In genomic region chr19:29470652-29471051, GRCm38 (mm10) we compare ENCODE assay signal across 7 mouse cellular contexts. TPM values are rescaled to one million over a fixed set of nuclear protein-coding genes. Genes with fewer than 3 reads are reported as not detected.
DNase-seq lines count a peak whose midpoint lies in the region; ATAC-seq lines count a peak whose summit lies in the region.

No protein-coding gene starts in this region.

- H3K4me1 ChIP-seq in heart, embryonic 13.5 days, result peaks cover 52% of the 10 kb centered on the region

- H3K27ac ChIP-seq in heart, embryonic 13.5 days (replicated peaks), result peak overlapping the region; percentile 88

- 16% methylated on average over 4 of the region's 4 CpGs for WGBS in heart, embryonic 13.5 days

- no peaks in the 10 kb centered on the region for H3K27me3 ChIP-seq in heart, embryonic 13.5 days (replicated peaks)

- peak overlapping the region; percentile 53 for H3K4me2 ChIP-seq in heart, embryonic 13.5 days

- no peaks in the 10 kb centered on the region for H3K36me3 ChIP-seq in heart, embryonic 13.5 days

- ATAC-seq in heart, embryonic 13.5 days (ENCODE audit: extremely low read depth, insufficient number of reproducible peaks, low FRiP score, low TSS enrichment), result no peak

- 0 out of 2 replicates have a peak overlapping the region, but pooled peaks have one; percentile 21 for H3K9ac ChIP-seq in heart, embryonic 13.5 days

- H3K9me3 ChIP-seq in heart, embryonic 13.5 days, result no peaks in the 10 kb centered on the region

- intact Hi-C loops in left cerebral cortex, postnatal 25 days (cut with DNase I), result no loop called here

- peak; percentile 57 for DNase-seq in adrenal gland, adult 2 months
- DNase-seq in brain, adult 2 months (ENCODE audit: low read depth, low spot score), result peak; percentile 33
- peak; percentile 64 to 76 for DNase-seq in kidney, postnatal 4 days
- no peak for DNase-seq in urinary bladder, postnatal 25 days (ENCODE audit: low spot score)
- DNase-seq in left cerebral cortex, postnatal 25 days (ENCODE audit: low spot score in 2 of 2), result no peak
- DNase-seq in spleen, postnatal 36 days (ENCODE audit: low spot score in 2 of 2), result no peak

- H3K4me3 ChIP-seq in heart, embryonic 13.5 days, result no peak overlapping the region

RNA-seq across cellular contexts. Expression of gene Ric1, which starts 51.4 kb away (rescaled TPM):
- total RNA-seq in adrenal gland, adult 2 months (2021), result 10 to 100 TPM; 25.9 to 40.3 TPM
- polyA plus RNA-seq in adrenal gland, adult 2 months (2012; rRNA removed), result 7.5 and 7.9 TPM in 2 replicates
- 6.5 and 6.7 TPM in 2 replicates for polyA plus RNA-seq in heart, embryonic 13.5 days (2015; fragmentation: Nextera tagmentation; extraction: Ambion mirVana)
- 10 to 100 TPM; 36.6 to 37.1 TPM for total RNA-seq in left cerebral cortex, postnatal 25 days (2021)

RNA-seq across cellular contexts. Expression of gene Pdcd1lg2, which starts 59.9 kb away (rescaled TPM):
- total RNA-seq in adrenal gland, adult 2 months (2021), result not detected
- polyA plus RNA-seq in adrenal gland, adult 2 months (2012; rRNA removed), result not detected in 2 replicates
- polyA plus RNA-seq in heart, embryonic 13.5 days (2015; fragmentation: Nextera tagmentation; extraction: Ambion mirVana), result not detected in 2 replicates
- under 1 TPM in 1 of 2 experiments, not detected in 1; 0.21 TPM for total RNA-seq in left cerebral cortex, postnatal 25 days (2021)

Comparison
In these comparisons a context has a peak if more than half of its experiments do, and no peak if none do; other contexts are left out.
1. DNase-seq: peak in adrenal gland, adult 2 months (single experiment), brain, adult 2 months (single experiment) and kidney, postnatal 4 days (2 of 2); none in urinary bladder, postnatal 25 days (single experiment), left cerebral cortex, postnatal 25 days (0 of 2) and spleen, postnatal 36 days (0 of 2).